Comparison of ENCODE assay signal across 8 mouse cellular contexts in the genomic region with DNA sequence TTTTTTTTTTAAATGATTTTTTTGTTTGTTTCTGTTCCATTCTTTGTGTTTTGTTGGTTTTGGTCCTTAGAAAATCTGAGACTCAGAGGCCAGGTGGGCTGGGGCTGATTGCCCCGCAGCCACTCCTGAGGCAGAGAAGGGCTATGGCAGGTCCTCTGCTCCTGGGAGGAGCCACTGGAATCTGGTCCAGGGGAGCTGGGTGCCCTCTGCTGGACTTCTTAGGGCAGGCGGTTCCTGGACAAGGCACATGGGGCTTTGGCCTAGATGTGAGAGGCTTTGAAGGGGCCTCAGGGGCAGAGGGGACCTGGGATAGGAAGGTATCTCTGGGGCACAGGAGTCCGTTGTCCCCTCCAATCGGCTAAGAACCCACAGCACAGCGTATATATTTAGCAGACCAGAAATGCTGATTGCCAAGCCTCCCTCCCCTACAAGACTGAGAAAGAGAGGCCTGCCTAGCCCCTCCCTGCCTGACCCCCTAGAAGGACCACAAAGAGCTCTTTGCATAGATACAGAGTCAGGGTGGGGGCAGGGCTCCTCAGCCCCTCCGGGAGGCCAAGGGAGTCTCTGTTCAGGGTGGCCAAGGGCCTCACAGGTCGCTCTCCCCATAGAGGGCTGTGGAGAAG. TPM values are rescaled to one million over a fixed set of nuclear protein-coding genes. Genes with fewer than 3 reads are reported as not detected.
DNase-seq lines count a peak whose midpoint lies in the region; ATAC-seq and TF ChIP-seq lines count a peak whose summit lies in the region.

No protein-coding gene starts in this region.

- peak; percentile 51 to 81 for DNase-seq in adrenal gland, adult (ENCODE audit: inconsistent age in 2 of 2, low spot score in 1 of 2)
- no peak for DNase-seq in adrenal gland, adult 8-10 months
- DNase-seq in thymus, postnatal 14 days, result peak; percentile 37
- DNase-seq in thymus, adult 18-20 months, result no peak
- DNase-seq in heart, postnatal 4 days, result peak; percentile 77
- DNase-seq in limb, embryonic 14.5 days (ENCODE audit: low spot score), result peak; percentile 62
- peak; percentile 64 for DNase-seq in neural tube, embryonic 11.5 days (ENCODE audit: low spot score)
- no peak for DNase-seq in layer of hippocampus, postnatal 14 days (ENCODE audit: low spot score in 2 of 2)

- no peak overlapping the region for H3K4me2 ChIP-seq in limb, embryonic 14.5 days (replicated peaks; ENCODE audit: low read depth, low read length, severe bottlenecking)
- no peak overlapping the region for H3K4me2 ChIP-seq in neural tube, embryonic 11.5 days (ENCODE audit: low read depth)

- 51% methylated on average over 7 of the region's 7 CpGs for WGBS in limb, embryonic 14.5 days
- WGBS in neural tube, embryonic 11.5 days, result 66% methylated on average over 7 of the region's 7 CpGs

- no peaks in the 10 kb centered on the region for H3K27me3 ChIP-seq in limb, embryonic 14.5 days (ENCODE audit: control insufficient read depth, insufficient read depth, low read length)
- H3K27me3 ChIP-seq in neural tube, embryonic 11.5 days (ENCODE audit: control insufficient read depth, insufficient read depth, low read length), result peaks cover 11% of the 10 kb centered on the region

- H3K4me1 ChIP-seq in limb, embryonic 14.5 days (ENCODE audit: control insufficient read depth, insufficient read depth, low read length), result peaks cover 3% of the 10 kb centered on the region
- H3K4me1 ChIP-seq in neural tube, embryonic 11.5 days (ENCODE audit: control insufficient read depth, insufficient read depth, low read length), result no peaks in the 10 kb centered on the region

- no peak for TF ChIP-seq POLR2A in limb, embryonic 14.5 days (IDR thresholded peaks at IDR 0.05; ENCODE audit: borderline replicate concordance, extremely low read depth, insufficient read depth, insufficient read length)

- no peaks in the 10 kb centered on the region for H3K9me3 ChIP-seq in limb, embryonic 14.5 days (ENCODE audit: control insufficient read depth, low read length)
- no peaks in the 10 kb centered on the region for H3K9me3 ChIP-seq in neural tube, embryonic 11.5 days (ENCODE audit: control insufficient read depth, low read length)

- ATAC-seq in limb, embryonic 14.5 days (ENCODE audit: low FRiP score, low read depth), result peak; percentile 45; the same call in 1 of the 2 replicates
- 0 out of 2 replicates have a peak, but pooled peaks have one; percentile 46 for ATAC-seq in neural tube, embryonic 11.5 days (ENCODE audit: insufficient read depth, low FRiP score, low TSS enrichment)

- H3K27ac ChIP-seq in limb, embryonic 14.5 days (replicated peaks; ENCODE audit: low read depth, low read length), result no peak overlapping the region
- H3K27ac ChIP-seq in neural tube, embryonic 11.5 days (ENCODE audit: low read depth, low read length), result no peak overlapping the region

- H3K9ac ChIP-seq in limb, embryonic 14.5 days (ENCODE audit: low read depth, low read length, severe bottlenecking), result no peak overlapping the region
- no peak overlapping the region for H3K9ac ChIP-seq in neural tube, embryonic 11.5 days (ENCODE audit: low read length)

- peaks cover 74% of the 10 kb centered on the region for H3K36me3 ChIP-seq in limb, embryonic 14.5 days (ENCODE audit: control insufficient read depth, insufficient read depth, low read length)
- peaks cover 38% of the 10 kb centered on the region for H3K36me3 ChIP-seq in neural tube, embryonic 11.5 days (ENCODE audit: control insufficient read depth, insufficient read depth, low read length)

- H3K4me3 ChIP-seq in limb, embryonic 14.5 days (replicated peaks; ENCODE audit: low read length), result no peak overlapping the region
- no peak overlapping the region for H3K4me3 ChIP-seq in neural tube, embryonic 11.5 days (ENCODE audit: low read depth, low read length)

RNA-seq across cellular contexts. Expression of a gene that starts 12.5 kb away (rescaled TPM):
- under 1 TPM in 3 of 4 experiments, not detected in 1; 0.12 to 0.16 (median 0.15) TPM for total RNA-seq in adrenal gland, adult 8-10 months (2022)
- under 1 TPM; 0.31 to 0.83 TPM for total RNA-seq in heart, postnatal 4 days (2021)
- 0.19 and 0.25 TPM in 2 replicates for polyA plus RNA-seq in limb, embryonic 14.5 days (2012; rRNA removed)
- 0.58 and 0.94 TPM in 2 replicates for polyA plus RNA-seq in limb, embryonic 14.5 days (2014; fragmentation: Nextera tagmentation; extraction: Ambion mirVana)
- 0.21 and 0.39 TPM in 2 replicates for polyA plus RNA-seq in neural tube, embryonic 11.5 days (2014; fragmentation: Nextera tagmentation; extraction: Ambion mirVana)
- total RNA-seq in layer of hippocampus, postnatal 14 days (2021), result 1 to 10 TPM in 1 of 2 experiments, under 1 TPM in 1; 0.67 to 1.3 TPM

RNA-seq across cellular contexts. Expression of a gene that starts 30.1 kb away (rescaled TPM):
- total RNA-seq in adrenal gland, adult 8-10 months (2022), result 1 to 10 TPM in 1 of 4 experiments, not detected in 3; 1.2 TPM
- 1 to 10 TPM; 1.4 to 4.4 TPM for total RNA-seq in heart, postnatal 4 days (2021)
- 198 and 208 TPM in 2 replicates for polyA plus RNA-seq in limb, embryonic 14.5 days (2012; rRNA removed)
- polyA plus RNA-seq in limb, embryonic 14.5 days (2014; fragmentation: Nextera tagmentation; extraction: Ambion mirVana), result 37.9 and 48.4 TPM in 2 replicates
- polyA plus RNA-seq in neural tube, embryonic 11.5 days (2014; fragmentation: Nextera tagmentation; extraction: Ambion mirVana), result 0.66 and 1.9 TPM in 2 replicates
- not detected for total RNA-seq in layer of hippocampus, postnatal 14 days (2021)

Comparison
In these comparisons a context has a peak if more than half of its experiments do, and no peak if none do; other contexts are left out.
1. DNase-seq: peak in adrenal gland, adult (2 of 2), thymus, postnatal 14 days (single experiment), heart, postnatal 4 days (single experiment), limb, embryonic 14.5 days (single experiment) and neural tube, embryonic 11.5 days (single experiment); none in adrenal gland, adult 8-10 months (single experiment), thymus, adult 18-20 months (0 of 2) and layer of hippocampus, postnatal 14 days (0 of 2).